Mouse (Mus musculus): ENCODE measurements at regions not wholly inside any gene's neighbourhood (a gene's known extent, or its start where the extent isn't known, plus 50 kb on each side); places are given as distances from the start of the nearest gene placed in this dataset.
A peak's percentile ranks its signal among the peaks of the same experiment; 100 is the strongest.

DNA sequence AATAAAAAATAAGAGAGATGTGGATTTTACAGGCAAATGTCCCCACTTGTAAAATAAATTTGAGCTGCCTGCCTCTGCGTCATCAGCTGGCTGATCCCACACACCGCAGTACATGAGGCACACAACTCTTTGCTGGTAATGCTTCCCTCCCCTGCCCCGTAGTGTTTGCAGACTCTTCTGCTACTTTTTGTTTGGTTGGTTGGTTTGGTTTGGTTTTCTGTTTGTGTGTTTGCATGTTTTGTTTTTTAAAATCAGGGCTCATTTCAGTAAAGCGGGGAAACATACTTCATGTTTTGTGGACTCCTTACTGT is 568.1 kb downstream of the Car8 start:
- no peak for TF ChIP-seq CTCF (conservative IDR thresholded peaks at IDR 0.05)
- no peak overlapping the region for H3K27ac ChIP-seq
- peak in 1 of 2 experiments; percentile 20 for DNase-seq (ENCODE audit: low spot score in 2 of 2)
- H3K4me3 ChIP-seq, result no peak overlapping the region

GRCm38 (mm10) chr4:7669992-7670794 is 568.6 kb downstream of the Car8 start:
- no peak for DNase-seq (ENCODE audit: low spot score in 2 of 2)
- no peak overlapping the region for H3K27ac ChIP-seq
- TF ChIP-seq CTCF (conservative IDR thresholded peaks at IDR 0.05), result no peak
- H3K4me3 ChIP-seq, result no peak overlapping the region

- no peak overlapping the region; the same call in 1 of the 2 replicates for H3K4me3 ChIP-seq
- DNase-seq (ENCODE audit: low spot score in 2 of 2), result no peak
- no peak overlapping the region for H3K27ac ChIP-seq
- TF ChIP-seq CTCF (conservative IDR thresholded peaks at IDR 0.05), result no peak
Observed at GRCm38 (mm10) chr4:7666935-7667594, 571.8 kb downstream of the Car8 start.

- H3K27ac ChIP-seq, result peak overlapping the region; percentile 73
- H3K4me3 ChIP-seq, result no peak overlapping the region
- DNase-seq (ENCODE audit: low spot score in 2 of 2), result peak; percentile 15 to 45
- TF ChIP-seq CTCF (conservative IDR thresholded peaks at IDR 0.05), result no peak
Observed at GRCm38 (mm10) chr4:7642878-7643590, 595.8 kb downstream of the Car8 start.

GRCm38 (mm10) chr4:7597671-7598390 is 641.0 kb downstream of the Car8 start:
- no peak for DNase-seq (ENCODE audit: low spot score in 2 of 2)
- Histone ChIP-seq H3K4me3 (no peak overlapping the region), H3K27ac (peak overlapping the region; percentile 75)
- no peak for TF ChIP-seq CTCF (conservative IDR thresholded peaks at IDR 0.05)

- peak in 1 of 2 experiments; percentile 32 for DNase-seq (ENCODE audit: low spot score in 2 of 2)
- peak overlapping the region; percentile 56; the same call in 1 of the 2 replicates for H3K27ac ChIP-seq
- no peak for TF ChIP-seq CTCF (conservative IDR thresholded peaks at IDR 0.05)
- H3K4me3 ChIP-seq, result no peak overlapping the region
Observed at GRCm38 (mm10) chr4:7596116-7596515, 642.7 kb downstream of the Car8 start.

DNA sequence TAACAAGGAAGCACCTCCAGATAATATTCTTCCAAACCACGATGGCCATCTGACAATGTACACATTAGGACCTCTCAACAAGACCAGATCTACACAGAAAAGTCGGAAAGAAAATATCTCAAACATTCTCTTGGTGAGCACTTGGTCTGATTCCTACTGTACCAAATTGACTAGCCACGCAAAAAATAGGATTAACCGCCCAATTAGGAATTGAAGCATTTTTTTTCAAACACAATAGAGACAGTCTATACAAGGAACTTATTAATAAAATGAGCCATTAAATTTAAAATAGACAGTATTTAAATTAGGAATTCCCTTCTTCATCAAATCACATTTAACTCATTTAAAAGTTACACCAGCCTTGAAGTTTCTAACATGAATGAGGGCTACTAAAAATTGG is 655.0 kb downstream of the Car8 start:
- DNase-seq (ENCODE audit: low spot score in 2 of 2), result no peak
- no peak overlapping the region for H3K27ac ChIP-seq
- TF ChIP-seq CTCF (conservative IDR thresholded peaks at IDR 0.05), result no peak
- H3K4me3 ChIP-seq, result no peak overlapping the region

DNA sequence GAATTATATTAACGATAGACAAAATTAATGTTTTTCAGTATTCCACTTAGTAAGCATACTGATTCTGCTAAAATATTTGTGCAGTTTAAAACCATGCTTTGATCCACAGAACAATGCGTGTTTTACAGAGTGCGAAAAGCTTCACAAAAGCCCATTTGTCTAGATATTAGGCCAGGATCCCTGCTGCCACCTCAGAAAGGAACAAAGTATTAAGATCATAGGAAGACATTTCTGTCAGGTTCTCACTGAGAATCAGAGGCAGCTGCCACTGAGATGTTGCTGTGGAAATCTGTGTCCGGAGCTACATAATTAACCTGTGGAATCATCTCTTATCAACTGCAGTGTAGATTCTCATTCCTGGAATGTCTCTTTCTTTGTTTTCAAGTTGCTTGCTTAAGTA is 656.9 kb downstream of the Car8 start:
- no peak for TF ChIP-seq CTCF (conservative IDR thresholded peaks at IDR 0.05)
- H3K27ac ChIP-seq, result peak overlapping the region; percentile 89
- no peak overlapping the region for H3K4me3 ChIP-seq
- no peak for DNase-seq (ENCODE audit: low spot score in 2 of 2)

DNA sequence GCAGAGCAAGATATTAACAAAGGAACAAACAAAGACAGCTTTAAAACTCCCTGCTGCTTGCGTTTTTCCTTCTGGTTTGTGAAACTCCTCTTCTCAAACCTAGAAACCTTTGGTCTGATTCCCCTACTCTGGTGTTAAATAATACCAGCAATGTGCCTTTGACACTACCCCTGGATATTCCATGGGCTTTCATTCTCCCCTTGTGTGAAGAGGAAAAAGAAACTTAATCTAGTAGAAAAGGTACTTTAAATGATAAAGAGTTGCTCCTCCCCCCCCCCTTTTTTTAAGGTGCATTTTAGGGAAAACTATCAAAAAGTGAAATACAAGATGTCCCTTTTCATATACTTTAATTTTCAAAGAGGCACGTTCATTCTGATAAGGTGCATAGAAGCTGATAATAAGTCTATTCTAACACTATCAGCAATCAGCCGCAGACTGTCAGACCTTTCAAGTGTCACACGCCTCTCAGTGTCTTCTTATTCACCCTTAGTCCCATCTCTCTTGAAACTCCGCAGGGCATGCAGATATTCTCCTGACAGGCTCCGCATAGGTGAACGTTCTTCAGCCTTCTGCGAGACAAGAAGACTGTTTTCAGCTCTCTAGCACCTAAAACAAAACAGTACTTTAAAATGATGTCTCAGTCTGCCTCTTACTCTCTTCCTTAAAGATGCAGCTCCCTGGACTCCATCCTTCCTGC is 657.5 kb downstream of the Car8 start:
- no peak for TF ChIP-seq CTCF (conservative IDR thresholded peaks at IDR 0.05)
- no peak for DNase-seq (ENCODE audit: low spot score in 2 of 2)

DNA sequence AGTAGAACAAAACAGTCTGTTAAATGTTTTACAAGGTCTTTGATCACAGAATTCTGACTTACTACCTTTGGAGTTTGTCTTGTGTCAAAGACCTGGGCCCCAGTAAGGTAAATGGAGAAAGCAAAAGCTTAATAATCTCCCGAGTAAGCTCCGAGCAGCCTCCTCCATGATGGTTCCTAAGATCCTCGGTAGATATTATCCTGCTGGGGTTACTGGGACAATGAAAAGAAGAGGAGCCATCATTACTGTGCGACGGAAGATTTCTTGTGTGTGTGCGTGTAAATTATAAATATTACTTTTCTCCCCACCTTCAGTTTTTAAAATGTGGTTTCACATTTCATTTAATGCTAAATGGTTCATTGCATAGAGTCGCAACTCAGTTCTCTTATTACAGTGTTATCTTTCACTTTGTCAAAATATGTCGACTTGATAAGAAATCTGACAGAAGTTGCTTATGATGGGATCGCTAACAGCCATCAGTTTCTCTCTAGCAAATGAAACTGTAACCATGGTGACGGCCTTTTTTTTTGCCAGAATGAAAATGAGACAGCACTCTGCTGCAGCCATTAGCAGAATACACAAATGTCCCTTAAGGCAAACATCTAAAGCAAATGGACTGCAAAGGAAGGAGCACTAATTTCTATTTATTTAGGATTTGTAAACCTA is 658.2 kb downstream of the Car8 start:
- no peak for TF ChIP-seq CTCF (conservative IDR thresholded peaks at IDR 0.05)
- Histone ChIP-seq H3K4me3 (peak overlapping the region; percentile 8; the same call in 1 of the 2 replicates), H3K27ac (peak overlapping the region; percentile 89)
- DNase-seq (ENCODE audit: low spot score in 2 of 2), result peak; percentile 70 to 78

More for the DNA sequence above, 657.5 kb downstream of the Car8 start:
- Histone ChIP-seq H3K4me3 (peak overlapping the region; percentile 24; the same call in 1 of the 2 replicates), H3K27ac (peak overlapping the region; percentile 89)

DNA sequence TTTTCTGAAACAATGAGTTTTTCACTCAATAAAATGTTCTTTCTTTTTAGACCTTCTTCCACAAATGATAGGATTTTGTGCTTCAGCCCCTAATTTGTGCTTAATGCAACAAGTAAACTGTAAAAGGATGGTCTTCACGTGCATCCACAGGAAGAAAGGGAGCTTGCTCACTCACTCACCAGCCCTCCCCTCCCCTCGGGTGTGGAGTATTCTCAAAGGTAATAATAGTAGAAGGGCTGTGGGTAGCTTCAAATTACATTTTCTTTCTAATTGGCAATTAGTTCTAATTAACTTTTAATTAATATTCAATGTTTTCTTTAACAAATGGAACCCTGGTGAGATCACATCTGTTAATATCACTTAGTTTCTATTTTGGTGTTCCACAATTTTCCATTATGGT is 664.8 kb downstream of the Car8 start:
- H3K27ac ChIP-seq, result no peak overlapping the region
- DNase-seq (ENCODE audit: low spot score in 2 of 2), result no peak
- no peak overlapping the region for H3K4me3 ChIP-seq
- TF ChIP-seq CTCF (conservative IDR thresholded peaks at IDR 0.05), result no peak
